Mouse (Mus musculus): Measurements from ENCODE around the gene Elmo2. TPM values are rescaled to one million over a fixed set of nuclear protein-coding genes. Genes with fewer than 3 reads are reported as not detected.

Gene Elmo2
- polyA plus RNA-seq, 1 experiment from 2014 or later: 77.3 TPM

- H3K9ac ChIP-seq: no peak overlapping the region
- ATAC-seq (ENCODE audit: borderline replicate concordance, extremely low read depth, low FRiP score, low TSS enrichment): no peak
- H3K4me3 ChIP-seq: no peak overlapping the region
- no peak overlapping the region for H3K27ac ChIP-seq
- H3K36me3 ChIP-seq: peaks cover 14% of the 10 kb centered on the region; the same call in 1 of the 2 replicates
- WGBS: 45% methylated on average over 4 of the region's 4 CpGs
- no peaks in the 10 kb centered on the region for H3K4me1 ChIP-seq
- no peaks in the 10 kb centered on the region for H3K9me3 ChIP-seq
- H3K4me2 ChIP-seq: no peak overlapping the region
- H3K27me3 ChIP-seq: no peaks in the 10 kb centered on the region
Measured at GRCm38 (mm10) chr2:165273589-165273988, 52.7 kb downstream of the Elmo2 start.

GRCm38 (mm10) chr2:165271326-165271725, 55.0 kb downstream of the Elmo2 start:
- no peak overlapping the region for H3K27ac ChIP-seq
- H3K9me3 ChIP-seq: no peaks in the 10 kb centered on the region
- no peaks in the 10 kb centered on the region for H3K4me1 ChIP-seq
- H3K36me3 ChIP-seq: no peaks in the 10 kb centered on the region
- H3K4me2 ChIP-seq: no peak overlapping the region
- no peak overlapping the region for H3K4me3 ChIP-seq
- ATAC-seq (ENCODE audit: borderline replicate concordance, extremely low read depth, low FRiP score, low TSS enrichment): no peak
- WGBS: 20% methylated on average over 8 of the region's 8 CpGs
- H3K27me3 ChIP-seq: peaks cover 4% of the 10 kb centered on the region; the same call in 1 of the 2 replicates
- H3K9ac ChIP-seq: no peak overlapping the region

GRCm38 (mm10) chr2:165270858-165271257, 55.4 kb downstream of the Elmo2 start:
- Histone ChIP-seq H3K4me3 (no peak overlapping the region), H3K27me3 (peaks cover 7% of the 10 kb centered on the region; the same call in 1 of the 2 replicates), H3K4me1 (no peaks in the 10 kb centered on the region), H3K36me3 (no peaks in the 10 kb centered on the region), H3K27ac (no peak overlapping the region), H3K9ac (no peak overlapping the region), H3K9me3 (no peaks in the 10 kb centered on the region), H3K4me2 (no peak overlapping the region)
- WGBS: 32% methylated on average over 7 of the region's 7 CpGs
- no peak for ATAC-seq (ENCODE audit: borderline replicate concordance, extremely low read depth, low FRiP score, low TSS enrichment)

GRCm38 (mm10) chr2:165266739-165267138, 59.5 kb downstream of the Elmo2 start:
- no peaks in the 10 kb centered on the region for H3K9me3 ChIP-seq
- no peak overlapping the region for H3K9ac ChIP-seq
- H3K4me3 ChIP-seq: no peak overlapping the region
- H3K36me3 ChIP-seq: no peaks in the 10 kb centered on the region
- H3K27me3 ChIP-seq: peaks cover 19% of the 10 kb centered on the region; the same call in 1 of the 2 replicates
- no peaks in the 10 kb centered on the region for H3K4me1 ChIP-seq
- ATAC-seq (ENCODE audit: borderline replicate concordance, extremely low read depth, low FRiP score, low TSS enrichment): no peak
- no peak overlapping the region for H3K27ac ChIP-seq
- no peak overlapping the region for H3K4me2 ChIP-seq
- 13% methylated on average over 12 of the region's 12 CpGs for WGBS

- H3K36me3 ChIP-seq: no peaks in the 10 kb centered on the region
- WGBS: 45% methylated on average over 7 of the region's 7 CpGs
- no peak overlapping the region for H3K27ac ChIP-seq
- no peak overlapping the region for H3K4me3 ChIP-seq
- H3K9me3 ChIP-seq: no peaks in the 10 kb centered on the region
- no peak for ATAC-seq (ENCODE audit: borderline replicate concordance, extremely low read depth, low FRiP score, low TSS enrichment)
- H3K27me3 ChIP-seq: peaks cover 22% of the 10 kb centered on the region; the same call in 1 of the 2 replicates
- H3K4me2 ChIP-seq: no peak overlapping the region
- no peaks in the 10 kb centered on the region for H3K4me1 ChIP-seq
- H3K9ac ChIP-seq: no peak overlapping the region
Measured at GRCm38 (mm10) chr2:165263861-165264260, 62.4 kb downstream of the Elmo2 start.

GRCm38 (mm10) chr2:165262274-165262990, 63.8 kb downstream of the Elmo2 start:
- Histone ChIP-seq H3K9me3 (no peaks in the 10 kb centered on the region), H3K27me3 (peaks cover 22% of the 10 kb centered on the region; the same call in 1 of the 2 replicates)

GRCm38 (mm10) chr2:165259859-165260258, 66.4 kb downstream of the Elmo2 start:
- H3K4me3 ChIP-seq: no peak overlapping the region
- no peak overlapping the region for H3K27ac ChIP-seq
- 66% methylated on average over 8 of the region's 8 CpGs for WGBS

More at GRCm38 (mm10) chr2:165262274-165262990, 63.8 kb downstream of the Elmo2 start:
- Histone ChIP-seq H3K4me2 (no peak overlapping the region), H3K27ac (no peak overlapping the region), H3K36me3 (no peaks in the 10 kb centered on the region), H3K4me3 (no peak overlapping the region), H3K4me1 (no peaks in the 10 kb centered on the region), H3K9ac (no peak overlapping the region)
- ATAC-seq (ENCODE audit: borderline replicate concordance, extremely low read depth, low FRiP score, low TSS enrichment): no peak
- WGBS: 50% methylated on average over 18 of the region's 18 CpGs

GRCm38 (mm10) chr2:165258321-165258720, 68.0 kb downstream of the Elmo2 start:
- Histone ChIP-seq H3K9me3 (no peaks in the 10 kb centered on the region), H3K4me3 (no peak overlapping the region), H3K27ac (no peak overlapping the region), H3K9ac (no peak overlapping the region), H3K4me1 (no peaks in the 10 kb centered on the region), H3K4me2 (no peak overlapping the region), H3K27me3 (peaks cover 45% of the 10 kb centered on the region), H3K36me3 (no peaks in the 10 kb centered on the region)
- 66% methylated on average over 6 of the region's 6 CpGs for WGBS
- ATAC-seq (ENCODE audit: borderline replicate concordance, extremely low read depth, low FRiP score, low TSS enrichment): no peak

More at GRCm38 (mm10) chr2:165259859-165260258, 66.4 kb downstream of the Elmo2 start:
- ATAC-seq (ENCODE audit: borderline replicate concordance, extremely low read depth, low FRiP score, low TSS enrichment): no peak
- peaks cover 30% of the 10 kb centered on the region for H3K27me3 ChIP-seq
- H3K4me1 ChIP-seq: no peaks in the 10 kb centered on the region
- no peaks in the 10 kb centered on the region for H3K9me3 ChIP-seq
- no peak overlapping the region for H3K9ac ChIP-seq
- H3K4me2 ChIP-seq: no peak overlapping the region
- H3K36me3 ChIP-seq: no peaks in the 10 kb centered on the region

- Histone ChIP-seq H3K27me3 (peaks cover 48% of the 10 kb centered on the region), H3K9ac (no peak overlapping the region)
- 46% methylated on average over 11 of the region's 11 CpGs for WGBS
Measured at GRCm38 (mm10) chr2:165257151-165257834, 69.0 kb downstream of the Elmo2 start.

GRCm38 (mm10) chr2:165256213-165256612, 70.1 kb downstream of the Elmo2 start:
- Histone ChIP-seq H3K4me1 (no peaks in the 10 kb centered on the region), H3K27ac (no peak overlapping the region), H3K9me3 (no peaks in the 10 kb centered on the region), H3K36me3 (no peaks in the 10 kb centered on the region), H3K9ac (no peak overlapping the region), H3K4me2 (no peak overlapping the region), H3K27me3 (peaks cover 51% of the 10 kb centered on the region), H3K4me3 (no peak overlapping the region)
- 70% methylated on average over 10 of the region's 10 CpGs for WGBS
- no peak for ATAC-seq (ENCODE audit: borderline replicate concordance, extremely low read depth, low FRiP score, low TSS enrichment)

More at GRCm38 (mm10) chr2:165257151-165257834, 69.0 kb downstream of the Elmo2 start:
- Histone ChIP-seq H3K36me3 (no peaks in the 10 kb centered on the region), H3K27ac (no peak overlapping the region), H3K4me3 (no peak overlapping the region), H3K4me2 (no peak overlapping the region), H3K4me1 (no peaks in the 10 kb centered on the region), H3K9me3 (no peaks in the 10 kb centered on the region)
- ATAC-seq (ENCODE audit: borderline replicate concordance, extremely low read depth, low FRiP score, low TSS enrichment): no peak

GRCm38 (mm10) chr2:165253867-165254266, 72.4 kb downstream of the Elmo2 start:
- Histone ChIP-seq H3K9me3 (no peaks in the 10 kb centered on the region), H3K27ac (no peak overlapping the region), H3K4me1 (peaks cover 8% of the 10 kb centered on the region; the same call in 1 of the 2 replicates), H3K36me3 (no peaks in the 10 kb centered on the region), H3K4me2 (no peak overlapping the region), H3K9ac (no peak overlapping the region), H3K4me3 (no peak overlapping the region), H3K27me3 (peaks cover 48% of the 10 kb centered on the region)
- WGBS: 21% methylated on average over 10 of the region's 10 CpGs
- ATAC-seq (ENCODE audit: borderline replicate concordance, extremely low read depth, low FRiP score, low TSS enrichment): no peak

GRCm38 (mm10) chr2:165253269-165253668, 73.0 kb downstream of the Elmo2 start:
- Histone ChIP-seq H3K4me1 (peaks cover 8% of the 10 kb centered on the region; the same call in 1 of the 2 replicates), H3K4me3 (no peak overlapping the region), H3K9ac (no peak overlapping the region), H3K27ac (no peak overlapping the region), H3K4me2 (no peak overlapping the region), H3K27me3 (peaks cover 48% of the 10 kb centered on the region), H3K9me3 (no peaks in the 10 kb centered on the region), H3K36me3 (no peaks in the 10 kb centered on the region)
- ATAC-seq (ENCODE audit: borderline replicate concordance, extremely low read depth, low FRiP score, low TSS enrichment): no peak
- 77% methylated on average over 8 of the region's 8 CpGs for WGBS
